Mouse (Mus musculus): ENCODE results near the gene Vmn1r31. TPM values are rescaled to one million over a fixed set of nuclear protein-coding genes. Genes with fewer than 3 reads are reported as not detected.

Vmn1r31 gene
- polyA plus RNA-seq (2015; fragmentation: Nextera tagmentation; extraction: Ambion mirVana) = not detected in 2 replicates

GRCm38 (mm10) chr6:58475230-58475629 is at the start of gene Vmn1r31:
Vmn1r31 (minus strand) TSS chr6:58475330.
- Histone ChIP-seq H3K4me1 (no peaks in the 10 kb centered on the region), H3K36me3 (no peaks in the 10 kb centered on the region), H3K9me3 (no peaks in the 10 kb centered on the region), H3K4me2 (no peak within 1 kb of the TSS), H3K9ac (no peak within 1 kb of the TSS), H3K27ac (replicated peaks) (no peak within 1 kb of the TSS), H3K4me3 (no peak within 1 kb of the TSS), H3K27me3 (replicated peaks) (no peaks in the 10 kb centered on the region)
- ATAC-seq (ENCODE audit: extremely low read depth, insufficient number of reproducible peaks, low FRiP score, low TSS enrichment) = no peak
- 76% methylated on average over 1 of the region's 1 CpGs for WGBS

- Histone ChIP-seq H3K9ac (no peak within 1 kb of the TSS), H3K4me3 (no peak within 1 kb of the TSS), H3K4me1 (no peaks in the 10 kb centered on the region), H3K9me3 (no peaks in the 10 kb centered on the region), H3K36me3 (no peaks in the 10 kb centered on the region), H3K4me2 (no peak within 1 kb of the TSS), H3K27ac (replicated peaks) (no peak within 1 kb of the TSS), H3K27me3 (replicated peaks) (no peaks in the 10 kb centered on the region)
- no peak for ATAC-seq (ENCODE audit: extremely low read depth, insufficient number of reproducible peaks, low FRiP score, low TSS enrichment)
These were observed 31.8 kb downstream of the Vmn1r31 start, which contains the start of gene Vmn1r30 for GRCm38 (mm10) chr6:58443285-58443684. Vmn1r30 (minus strand) TSS chr6:58443385.

Other genes with a start within 250 kb of the Vmn1r31 start
- gene Vmn1r28, start 213.3 kb downstream of the Vmn1r31 start, polyA plus RNA-seq (2015; fragmentation: Nextera tagmentation; extraction: Ambion mirVana) = not detected in 2 replicates
- gene Vmn1r29, start 173.8 kb downstream of the Vmn1r31 start, polyA plus RNA-seq (2015; fragmentation: Nextera tagmentation; extraction: Ambion mirVana) = not detected in 2 replicates
- not detected in 2 replicates for gene Vmn1r30, start 31.9 kb downstream of the Vmn1r31 start, polyA plus RNA-seq (2015; fragmentation: Nextera tagmentation; extraction: Ambion mirVana)
- gene Abcg2, start 109.2 kb upstream of the Vmn1r31 start, polyA plus RNA-seq (2015; fragmentation: Nextera tagmentation; extraction: Ambion mirVana) = 57.3 and 64.0 TPM in 2 replicates